Mouse (Mus musculus): ENCODE results near the gene Tnfrsf21. TPM values are rescaled to one million over a fixed set of nuclear protein-coding genes. Genes with fewer than 3 reads are reported as not detected.

The Tnfrsf21 gene
- polyA plus RNA-seq, 1 experiment from 2014 or later, result 38.4 TPM

- no peak for ATAC-seq
- Histone ChIP-seq H3K27ac (no peak overlapping the region), H3K9me3 (replicated peaks) (no peaks in the 10 kb centered on the region), H3K9ac (no peak overlapping the region), H3K4me2 (no peak overlapping the region), H3K4me1 (no peaks in the 10 kb centered on the region), H3K4me3 (no peak overlapping the region), H3K27me3 (no peaks in the 10 kb centered on the region), H3K36me3 (ENCODE audit: poor library complexity, severe bottlenecking) (no peaks in the 10 kb centered on the region)
- WGBS, result 87% methylated on average over 10 of the region's 10 CpGs
Observed at GRCm38 (mm10) chr17:43116748-43117147, 100.4 kb downstream of the Tnfrsf21 start.

GRCm38 (mm10) chr17:43119446-43119845 is 103.1 kb downstream of the Tnfrsf21 start:
- WGBS, result 87% methylated on average over 12 of the region's 12 CpGs
- Histone ChIP-seq H3K4me3 (no peak overlapping the region), H3K27ac (no peak overlapping the region), H3K9me3 (replicated peaks) (no peaks in the 10 kb centered on the region), H3K36me3 (ENCODE audit: poor library complexity, severe bottlenecking) (no peaks in the 10 kb centered on the region), H3K4me2 (no peak overlapping the region), H3K9ac (no peak overlapping the region), H3K4me1 (no peaks in the 10 kb centered on the region), H3K27me3 (no peaks in the 10 kb centered on the region)
- no peak for ATAC-seq

GRCm38 (mm10) chr17:43121096-43121495 is 104.7 kb downstream of the Tnfrsf21 start:
- Histone ChIP-seq H3K9me3 (replicated peaks) (no peaks in the 10 kb centered on the region), H3K4me3 (no peak overlapping the region), H3K9ac (no peak overlapping the region), H3K4me1 (no peaks in the 10 kb centered on the region), H3K27ac (no peak overlapping the region), H3K4me2 (no peak overlapping the region), H3K27me3 (no peaks in the 10 kb centered on the region), H3K36me3 (ENCODE audit: poor library complexity, severe bottlenecking) (no peaks in the 10 kb centered on the region)
- 85% methylated on average over 2 of the region's 2 CpGs for WGBS
- ATAC-seq, result no peak

- Histone ChIP-seq H3K36me3 (ENCODE audit: poor library complexity, severe bottlenecking) (no peaks in the 10 kb centered on the region), H3K27ac (no peak overlapping the region), H3K4me2 (no peak overlapping the region), H3K9me3 (replicated peaks) (no peaks in the 10 kb centered on the region), H3K4me3 (no peak overlapping the region), H3K4me1 (no peaks in the 10 kb centered on the region), H3K9ac (no peak overlapping the region), H3K27me3 (no peaks in the 10 kb centered on the region)
- WGBS, result 81% methylated on average over 3 of the region's 3 CpGs
- no peak for ATAC-seq
Observed at GRCm38 (mm10) chr17:43128305-43128704, 112.0 kb downstream of the Tnfrsf21 start.

- no peak overlapping the region for H3K4me3 ChIP-seq
- H3K9me3 ChIP-seq (replicated peaks), result no peaks in the 10 kb centered on the region
- H3K4me2 ChIP-seq, result no peak overlapping the region
- H3K4me1 ChIP-seq, result no peaks in the 10 kb centered on the region
- no peaks in the 10 kb centered on the region for H3K27me3 ChIP-seq
- WGBS, result 95% methylated on average over 7 of the region's 7 CpGs
- H3K9ac ChIP-seq, result no peak overlapping the region
- no peak for ATAC-seq
- no peak overlapping the region for H3K27ac ChIP-seq
- H3K36me3 ChIP-seq (ENCODE audit: poor library complexity, severe bottlenecking), result no peaks in the 10 kb centered on the region
Observed at GRCm38 (mm10) chr17:43128908-43129533, 112.7 kb downstream of the Tnfrsf21 start.

GRCm38 (mm10) chr17:43130115-43130869 is 113.9 kb downstream of the Tnfrsf21 start:
- no peak overlapping the region for H3K4me2 ChIP-seq
- H3K27ac ChIP-seq, result no peak overlapping the region
- no peak overlapping the region for H3K9ac ChIP-seq
- no peaks in the 10 kb centered on the region for H3K9me3 ChIP-seq (replicated peaks)
- no peak for ATAC-seq
- no peaks in the 10 kb centered on the region for H3K36me3 ChIP-seq (ENCODE audit: poor library complexity, severe bottlenecking)
- H3K4me1 ChIP-seq, result no peaks in the 10 kb centered on the region
- H3K27me3 ChIP-seq, result no peaks in the 10 kb centered on the region
- no peak overlapping the region for H3K4me3 ChIP-seq
- WGBS, result 84% methylated on average over 3 of the region's 3 CpGs

GRCm38 (mm10) chr17:43130870-43131264 is 114.5 kb downstream of the Tnfrsf21 start:
- Histone ChIP-seq H3K36me3 (ENCODE audit: poor library complexity, severe bottlenecking) (no peaks in the 10 kb centered on the region), H3K9me3 (replicated peaks) (no peaks in the 10 kb centered on the region), H3K4me2 (no peak overlapping the region), H3K9ac (no peak overlapping the region), H3K27me3 (no peaks in the 10 kb centered on the region), H3K4me1 (no peaks in the 10 kb centered on the region), H3K4me3 (no peak overlapping the region), H3K27ac (no peak overlapping the region)
- ATAC-seq, result no peak

- Histone ChIP-seq H3K27me3 (no peaks in the 10 kb centered on the region), H3K4me2 (no peak overlapping the region), H3K9me3 (replicated peaks) (no peaks in the 10 kb centered on the region), H3K36me3 (ENCODE audit: poor library complexity, severe bottlenecking) (no peaks in the 10 kb centered on the region), H3K4me1 (no peaks in the 10 kb centered on the region), H3K27ac (no peak overlapping the region), H3K9ac (no peak overlapping the region), H3K4me3 (no peak overlapping the region)
- no peak for ATAC-seq
- 78% methylated on average over 5 of the region's 5 CpGs for WGBS
Observed at GRCm38 (mm10) chr17:43132477-43132876, 116.1 kb downstream of the Tnfrsf21 start.

GRCm38 (mm10) chr17:43133106-43133505 is 116.8 kb downstream of the Tnfrsf21 start:
- 88% methylated on average over 4 of the region's 4 CpGs for WGBS
- Histone ChIP-seq H3K4me1 (no peaks in the 10 kb centered on the region), H3K4me3 (no peak overlapping the region), H3K9ac (no peak overlapping the region), H3K9me3 (replicated peaks) (no peaks in the 10 kb centered on the region), H3K27me3 (no peaks in the 10 kb centered on the region), H3K4me2 (no peak overlapping the region), H3K36me3 (ENCODE audit: poor library complexity, severe bottlenecking) (no peaks in the 10 kb centered on the region), H3K27ac (no peak overlapping the region)
- no peak for ATAC-seq

- 69% methylated on average over 4 of the region's 4 CpGs for WGBS
- Histone ChIP-seq H3K27ac (no peak overlapping the region), H3K36me3 (ENCODE audit: poor library complexity, severe bottlenecking) (no peaks in the 10 kb centered on the region), H3K9me3 (replicated peaks) (no peaks in the 10 kb centered on the region), H3K4me2 (no peak overlapping the region), H3K4me3 (no peak overlapping the region), H3K9ac (no peak overlapping the region), H3K27me3 (no peaks in the 10 kb centered on the region), H3K4me1 (no peaks in the 10 kb centered on the region)
- ATAC-seq, result no peak
Observed at GRCm38 (mm10) chr17:43134991-43135390, 118.6 kb downstream of the Tnfrsf21 start.

- H3K27ac ChIP-seq, result no peak overlapping the region
- H3K36me3 ChIP-seq (ENCODE audit: poor library complexity, severe bottlenecking), result no peaks in the 10 kb centered on the region
- no peaks in the 10 kb centered on the region for H3K4me1 ChIP-seq
- no peaks in the 10 kb centered on the region for H3K9me3 ChIP-seq (replicated peaks)
- ATAC-seq, result 0 out of 2 replicates have a peak, but pooled peaks have one; percentile 30
- 51% methylated on average over 7 of the region's 7 CpGs for WGBS
- H3K27me3 ChIP-seq, result no peaks in the 10 kb centered on the region
- no peak overlapping the region for H3K9ac ChIP-seq
- H3K4me3 ChIP-seq, result no peak overlapping the region
- no peak overlapping the region for H3K4me2 ChIP-seq
Observed at GRCm38 (mm10) chr17:43135398-43136265, 119.3 kb downstream of the Tnfrsf21 start.

GRCm38 (mm10) chr17:43136720-43137119 is 120.4 kb downstream of the Tnfrsf21 start:
- Histone ChIP-seq H3K9ac (no peak overlapping the region), H3K36me3 (ENCODE audit: poor library complexity, severe bottlenecking) (no peaks in the 10 kb centered on the region), H3K4me2 (no peak overlapping the region), H3K27me3 (no peaks in the 10 kb centered on the region), H3K9me3 (replicated peaks) (no peaks in the 10 kb centered on the region), H3K4me1 (no peaks in the 10 kb centered on the region), H3K4me3 (no peak overlapping the region), H3K27ac (no peak overlapping the region)
- ATAC-seq, result no peak
- WGBS, result 63% methylated on average over 4 of the region's 4 CpGs
